Mouse (Mus musculus) embryonic facial prominence, embryonic 14.5 days (tissue): ENCODE measurements around the gene Muc5ac. TPM values are rescaled to one million over a fixed set of nuclear protein-coding genes. Genes with fewer than 3 reads are reported as not detected.

ENCODE experiments used
- ATAC-seq: fragments of 200-750 bp; cut with Nextera tagmentation; 2 replicates; pipeline ENCODE4 v1.8.0; 2017; ENCODE audit warnings: low read depth, moderate number of reproducible peaks, moderate TSS enrichment
- DNase-seq: peaks from one replicate; pipeline ENCODE4 v3.0.0-alpha.2; 2015; ENCODE audit warnings: low spot score
- H3K27ac ChIP-seq: fragments of 300-500 bp; sonication (generic); replicated peaks from 2 replicates; pipeline ENCODE4 v1.5.1; 2014; ENCODE audit warnings: low read depth, mild to moderate bottlenecking, low read length, moderate library complexity
- H3K27me3 ChIP-seq: fragments of 300-500 bp; sonication (generic); replicated peaks from 2 replicates; pipeline ENCODE4 v1.6.1; 2014; ENCODE audit warnings: low read length; ENCODE audit not compliant: control insufficient read depth, insufficient read depth
- H3K36me3 ChIP-seq: fragments of 300-500 bp; sonication (generic); 2 replicates; pipeline ENCODE4 v1.6.1; 2014; ENCODE audit warnings: low read length, mixed read lengths; ENCODE audit not compliant: control insufficient read depth, insufficient read depth
- H3K4me1 ChIP-seq: fragments of 300-500 bp; sonication (generic); 2 replicates; pipeline ENCODE4 v1.6.1; 2014; ENCODE audit warnings: antibody characterized with exemption, low read length; ENCODE audit not compliant: control insufficient read depth, insufficient read depth
- H3K4me2 ChIP-seq: fragments of 300-500 bp; sonication (generic); 2 replicates; pipeline ENCODE4 v1.6.1; 2014; ENCODE audit warnings: low read depth, mild to moderate bottlenecking, low read length, moderate library complexity, mixed read lengths
- H3K4me3 ChIP-seq: fragments of 300-500 bp; sonication (generic); 2 replicates; pipeline ENCODE4 v1.5.1; 2014; ENCODE audit warnings: low read depth, mild to moderate bottlenecking, low read length
- H3K9ac ChIP-seq: fragments of 300-500 bp; sonication (generic); 2 replicates; pipeline ENCODE4 v1.6.1; 2014; ENCODE audit warnings: low read depth, mild to moderate bottlenecking, low read length, moderate library complexity, mixed read lengths
- H3K9me3 ChIP-seq: fragments of 300-500 bp; sonication (generic); 2 replicates; pipeline ENCODE4 v1.6.1; 2016; ENCODE audit warnings: low read length; ENCODE audit not compliant: control insufficient read depth
- WGBS: fragments of 180-500 bp; shearing (Covaris S2); extraction: QIAGEN DNeasy Blood & Tissue Kit; methylation state at CpG from one replicate; pipeline ENCODE4 v1.1.7; 2014; 5-methylcytosine and 5-hydroxymethylcytosine counted together
- polyA plus RNA-seq: library from polyadenylated mRNA; unstranded; fragments of >200 nt; fragmentation: Nextera tagmentation; extraction: Ambion mirVana; gene quantifications from 2 replicates; pipeline ENCODE4 v1.2.1, GENCODE M21; 2014

Muc5ac gene
- polyA plus RNA-seq, 1 experiment from 2014 or later = 0.04 TPM

DNA sequence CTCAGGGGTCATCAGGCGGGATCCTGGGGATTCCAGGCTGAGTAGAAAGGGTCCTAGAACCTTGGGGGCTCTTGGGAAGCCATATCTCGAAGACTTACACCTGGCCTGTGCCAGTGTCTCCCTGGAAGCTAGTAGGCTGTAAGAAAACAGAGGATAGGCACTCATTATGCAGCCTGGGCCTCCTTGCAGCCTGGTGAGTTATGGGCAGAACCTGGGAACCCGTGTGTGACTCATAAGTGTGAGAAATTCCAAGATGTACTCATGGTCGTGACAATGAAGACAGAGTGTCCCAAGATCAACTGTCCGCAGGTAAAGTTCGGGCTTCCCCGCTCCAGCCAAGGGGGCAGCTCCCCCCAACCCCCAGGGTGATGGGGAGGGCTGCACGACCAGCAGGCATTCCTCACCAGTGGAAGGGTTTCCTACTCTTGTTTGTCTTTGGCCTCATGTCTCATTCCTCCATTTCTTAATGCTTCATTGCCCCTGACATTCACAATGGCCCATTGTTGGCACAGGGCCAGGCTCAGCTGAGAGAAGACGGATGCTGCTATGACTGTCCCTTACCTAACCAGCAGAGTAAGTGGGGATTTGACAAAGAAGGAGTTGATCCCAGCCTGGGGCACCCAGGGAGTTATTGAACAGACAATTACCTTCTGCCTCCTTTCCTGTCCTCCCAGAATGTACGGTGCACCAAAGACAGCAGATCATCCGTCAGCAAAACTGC lies 28.7 kb downstream of the Muc5ac start:
- no peak overlapping the region for H3K4me2 ChIP-seq
- no peak overlapping the region for H3K27ac ChIP-seq
- ATAC-seq = no peak
- no peaks in the 10 kb centered on the region for H3K36me3 ChIP-seq
- H3K27me3 ChIP-seq = no peaks in the 10 kb centered on the region
- whole genome bisulfite sequencing = 57% methylated on average over 10 of the region's 11 CpGs
- no peak overlapping the region for H3K4me3 ChIP-seq
- no peak overlapping the region for H3K9ac ChIP-seq
- peaks cover 1% of the 10 kb centered on the region; the same call in 1 of the 2 replicates for H3K4me1 ChIP-seq
- no peaks in the 10 kb centered on the region for H3K9me3 ChIP-seq
- peak; percentile 62 for DNase-seq

- 70% methylated on average over 3 of the region's 3 CpGs for WGBS
- no peaks in the 10 kb centered on the region for H3K36me3 ChIP-seq
- DNase-seq = peak; percentile 16
Observed at GRCm38 (mm10) chr7:141818267-141818666, 29.5 kb downstream of the Muc5ac start.

DNA sequence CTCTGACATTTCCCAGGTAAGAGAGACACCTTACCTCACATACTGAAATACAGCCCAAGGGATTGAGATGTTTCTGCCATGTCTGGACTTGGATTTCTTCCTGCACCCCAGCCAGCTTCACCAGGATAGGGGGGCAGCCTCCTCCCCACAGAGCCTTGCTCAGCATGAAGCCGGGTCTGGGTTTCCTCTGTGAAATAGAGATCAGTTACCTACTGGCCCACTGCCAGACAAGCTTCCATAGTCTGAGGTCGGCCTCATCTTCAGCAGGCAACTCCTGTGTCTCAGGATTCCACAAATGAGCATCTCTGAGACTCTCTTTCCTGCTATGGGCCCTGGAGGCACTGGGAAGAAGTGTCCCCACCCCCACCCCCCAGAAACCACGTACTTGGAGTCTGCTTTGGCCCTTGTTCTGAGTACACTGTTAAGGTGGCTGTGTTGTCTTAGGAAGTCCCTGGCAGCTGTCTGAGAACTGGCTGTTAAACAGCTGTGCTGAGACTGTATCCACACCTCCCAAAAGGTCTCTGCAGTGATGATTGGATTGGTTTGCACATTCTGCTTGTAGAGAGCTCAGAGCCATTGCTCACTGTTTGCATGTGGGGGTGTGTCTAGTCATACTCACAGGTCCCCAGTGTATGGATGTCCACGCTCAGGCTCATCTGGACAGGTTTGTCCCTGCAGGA lies 34.0 kb downstream of the Muc5ac start:
- Histone ChIP-seq H3K27ac (no peak overlapping the region), H3K4me3 (no peak overlapping the region), H3K4me2 (no peak overlapping the region), H3K27me3 (no peaks in the 10 kb centered on the region), H3K4me1 (peaks cover 9% of the 10 kb centered on the region; the same call in 1 of the 2 replicates), H3K36me3 (no peaks in the 10 kb centered on the region), H3K9ac (no peak overlapping the region), H3K9me3 (no peaks in the 10 kb centered on the region)
- ATAC-seq (peak; percentile 70), DNase-seq (peak; percentile 77)
- WGBS = 29% methylated on average over 4 of the region's 4 CpGs

More at GRCm38 (mm10) chr7:141818267-141818666, 29.5 kb downstream of the Muc5ac start:
- Histone ChIP-seq H3K4me3 (no peak overlapping the region), H3K27ac (no peak overlapping the region), H3K4me2 (no peak overlapping the region), H3K9me3 (no peaks in the 10 kb centered on the region), H3K27me3 (no peaks in the 10 kb centered on the region), H3K4me1 (peaks cover 9% of the 10 kb centered on the region; the same call in 1 of the 2 replicates), H3K9ac (no peak overlapping the region)
- no peak for ATAC-seq

DNA sequence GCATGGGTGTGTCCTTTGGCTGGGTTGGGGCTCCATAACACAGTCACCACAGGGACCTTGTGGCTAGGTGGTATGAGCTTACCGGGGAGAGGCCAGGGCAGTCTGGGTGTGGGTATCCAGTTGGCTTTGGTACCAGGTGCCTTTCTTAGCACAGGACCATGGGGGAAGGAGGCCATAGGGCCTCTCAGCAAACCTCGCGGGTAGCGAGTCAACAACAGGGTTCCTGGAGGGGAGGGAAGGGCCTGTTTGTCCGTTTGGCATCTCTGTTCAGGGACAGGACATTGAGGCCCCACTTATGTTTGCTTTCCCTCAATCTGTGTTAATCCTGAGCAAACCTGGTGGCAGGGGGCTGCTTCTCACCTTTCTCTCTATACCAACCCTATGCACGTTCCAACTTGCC lies 34.9 kb downstream of the Muc5ac start:
- H3K4me1 ChIP-seq = peaks cover 9% of the 10 kb centered on the region; the same call in 1 of the 2 replicates
- H3K4me3 ChIP-seq = no peak overlapping the region
- H3K27ac ChIP-seq = no peak overlapping the region
- no peak overlapping the region for H3K9ac ChIP-seq
- 75% methylated on average over 6 of the region's 6 CpGs for WGBS
- no peaks in the 10 kb centered on the region for H3K27me3 ChIP-seq
- ATAC-seq (0 out of 2 replicates have a peak, but pooled peaks have one; percentile 8), DNase-seq (peak; percentile 15)
- no peak overlapping the region for H3K4me2 ChIP-seq
- no peaks in the 10 kb centered on the region for H3K36me3 ChIP-seq
- H3K9me3 ChIP-seq = no peaks in the 10 kb centered on the region

GRCm38 (mm10) chr7:141824398-141824797 lies 35.6 kb downstream of the Muc5ac start:
- peaks cover 9% of the 10 kb centered on the region; the same call in 1 of the 2 replicates for H3K4me1 ChIP-seq
- H3K9ac ChIP-seq = no peak overlapping the region
- H3K4me2 ChIP-seq = no peak overlapping the region
- H3K9me3 ChIP-seq = no peaks in the 10 kb centered on the region
- no peak overlapping the region for H3K4me3 ChIP-seq
- 88% methylated on average over 9 of the region's 9 CpGs for WGBS
- no peak for DNase-seq
- no peak for ATAC-seq
- H3K27ac ChIP-seq = no peak overlapping the region
- H3K27me3 ChIP-seq = no peaks in the 10 kb centered on the region
- H3K36me3 ChIP-seq = no peaks in the 10 kb centered on the region

DNA sequence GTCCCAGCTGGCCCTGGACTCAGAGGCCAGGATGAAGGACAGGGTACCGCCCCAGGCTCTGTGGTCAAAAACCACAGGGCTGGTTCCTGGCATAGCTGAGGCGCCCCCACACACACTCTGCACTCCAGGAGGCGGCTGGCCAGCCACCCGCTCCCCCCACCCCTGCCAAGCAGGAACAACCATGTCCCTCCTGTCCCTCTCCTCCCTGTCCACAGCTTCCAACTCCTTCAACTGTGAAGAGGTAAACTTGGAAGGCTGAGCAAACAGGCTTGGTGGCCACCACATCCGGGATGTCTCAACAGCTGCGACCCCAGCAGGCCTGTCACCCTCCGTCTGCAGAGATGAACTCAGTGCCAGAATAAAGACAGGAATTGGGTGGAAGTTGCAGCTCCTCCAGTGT lies 47.2 kb downstream of the Muc5ac start:
- no peak overlapping the region for H3K9ac ChIP-seq
- H3K9me3 ChIP-seq = no peaks in the 10 kb centered on the region
- WGBS = 81% methylated on average over 7 of the region's 7 CpGs
- ATAC-seq (no peak; the same call in 1 of the 2 replicates), DNase-seq (no peak)
- no peaks in the 10 kb centered on the region for H3K36me3 ChIP-seq
- H3K4me2 ChIP-seq = no peak overlapping the region
- no peak overlapping the region for H3K4me3 ChIP-seq
- H3K27ac ChIP-seq = no peak overlapping the region
- no peaks in the 10 kb centered on the region for H3K4me1 ChIP-seq
- H3K27me3 ChIP-seq = no peaks in the 10 kb centered on the region

DNA sequence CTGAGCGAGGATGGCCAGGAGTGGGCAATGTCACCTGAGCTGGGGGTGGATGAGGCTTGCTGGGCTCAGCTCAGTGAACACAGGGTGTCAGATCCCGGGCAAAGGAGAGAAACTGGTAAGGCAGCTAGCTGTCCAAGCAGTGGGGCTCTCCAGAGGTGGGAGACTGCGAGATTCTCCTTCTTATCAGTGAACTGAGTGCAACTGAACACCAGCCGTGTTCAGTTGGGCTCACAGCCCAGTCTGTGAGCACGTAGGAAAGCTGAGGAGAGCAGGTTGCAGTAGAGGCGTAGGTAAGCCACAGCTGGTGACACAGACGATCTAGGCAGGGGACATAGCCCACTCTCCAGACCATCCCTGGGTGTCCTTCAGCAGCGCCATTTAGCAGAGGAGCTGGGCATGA lies 47.7 kb downstream of the Muc5ac start:
- DNase-seq (no peak), ATAC-seq (0 out of 2 replicates have a peak, but pooled peaks have one; percentile 30)
- Histone ChIP-seq H3K4me2 (no peak overlapping the region), H3K27ac (no peak overlapping the region), H3K9me3 (no peaks in the 10 kb centered on the region), H3K9ac (no peak overlapping the region), H3K4me1 (no peaks in the 10 kb centered on the region), H3K27me3 (no peaks in the 10 kb centered on the region), H3K4me3 (no peak overlapping the region), H3K36me3 (no peaks in the 10 kb centered on the region)
- 65% methylated on average over 8 of the region's 8 CpGs for WGBS

GRCm38 (mm10) chr7:141838779-141839178 lies 50.0 kb downstream of the Muc5ac start, which contains the start of gene Muc5b:
Gene Muc5b, plus strand, starts transcription at chr7:141839070.
- Histone ChIP-seq H3K36me3 (no peaks in the 10 kb centered on the region), H3K9me3 (no peaks in the 10 kb centered on the region), H3K9ac (no peak within 1 kb of the TSS), H3K4me3 (no peak within 1 kb of the TSS), H3K4me2 (no peak within 1 kb of the TSS), H3K27ac (no peak within 1 kb of the TSS), H3K27me3 (no peaks in the 10 kb centered on the region), H3K4me1 (no peaks in the 10 kb centered on the region)
- no peak for ATAC-seq
- 74% methylated on average over 4 of the region's 5 CpGs for WGBS
- DNase-seq = peak; percentile 37
